Mouse (Mus musculus) thymus, postnatal 4 days (tissue): Measurements from ENCODE around the gene Pnck.

ENCODE experiments used
- DNase-seq: peaks from one replicate; pipeline ENCODE4 v3.0.0; 2021

Gene Pnck

DNA sequence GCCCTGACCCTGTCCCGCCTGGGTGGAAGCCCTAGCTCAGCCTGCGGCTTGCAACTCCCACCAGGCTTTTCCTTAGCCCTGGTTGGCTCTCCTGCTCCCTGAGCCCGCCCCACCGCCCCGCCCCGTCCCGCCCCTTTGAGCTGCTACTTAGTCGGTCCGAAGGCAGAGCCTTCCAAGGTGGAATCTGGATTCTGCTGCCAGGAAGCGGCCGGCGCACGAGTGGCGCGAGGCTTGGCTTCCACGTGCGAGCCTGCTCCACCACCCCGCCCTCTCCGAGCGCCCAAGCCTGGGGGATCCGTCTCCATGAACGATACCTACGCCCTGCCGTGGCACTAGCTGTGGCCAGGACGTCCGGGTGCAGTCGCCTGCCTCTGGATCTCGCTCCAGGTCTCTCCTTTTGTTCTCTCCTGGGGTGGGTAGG is 20.7 kb downstream of the Pnck start, which contains the start of gene Dusp9:
Gene Dusp9 (plus strand): TSS at position 165 of the 421 bp plus-strand sequence.
- peak; percentile 27 for DNase-seq

DNA sequence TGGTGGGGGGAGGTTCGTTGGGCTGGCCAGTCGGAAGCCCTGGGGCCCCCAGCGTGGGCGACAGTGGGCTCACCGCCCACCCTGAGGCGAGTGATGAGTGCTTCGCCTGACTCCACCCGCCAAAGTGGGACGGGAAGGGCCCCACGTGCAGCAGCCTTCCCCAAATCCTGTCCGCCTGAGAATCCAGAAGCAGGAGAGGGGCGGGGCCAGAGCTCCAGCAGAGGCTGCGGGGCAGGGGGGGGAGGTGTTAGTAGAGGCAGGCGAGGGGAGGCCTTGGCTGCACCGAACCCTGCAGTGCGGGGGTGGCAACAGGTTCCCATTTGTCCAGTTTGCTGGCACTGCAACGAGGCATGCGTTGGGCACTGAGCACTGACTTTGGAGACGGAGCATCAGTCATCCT is 22.5 kb downstream of the Pnck start:
- DNase-seq = no peak

DNA sequence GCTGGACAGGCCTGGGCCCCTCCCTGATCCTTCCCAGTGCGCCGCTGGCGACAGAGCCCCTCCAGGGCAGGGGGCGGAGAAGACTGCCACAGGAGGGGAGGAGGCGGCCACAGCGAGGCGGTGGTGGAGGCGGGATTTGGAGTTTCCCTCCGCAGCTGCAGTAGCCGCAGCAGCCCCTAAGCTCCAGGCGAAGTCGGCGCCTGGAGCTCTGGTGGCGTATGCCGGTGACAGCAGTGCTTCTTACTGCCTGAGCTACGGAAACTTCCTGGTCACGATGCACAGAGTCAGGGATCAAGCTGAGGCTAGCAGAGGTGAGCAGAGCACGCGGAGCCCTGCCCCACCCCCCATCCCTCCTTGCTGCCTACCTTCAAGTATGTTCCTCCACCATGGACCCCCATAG is 24.5 kb downstream of the Pnck start:
- peak; percentile 37 for DNase-seq

DNA sequence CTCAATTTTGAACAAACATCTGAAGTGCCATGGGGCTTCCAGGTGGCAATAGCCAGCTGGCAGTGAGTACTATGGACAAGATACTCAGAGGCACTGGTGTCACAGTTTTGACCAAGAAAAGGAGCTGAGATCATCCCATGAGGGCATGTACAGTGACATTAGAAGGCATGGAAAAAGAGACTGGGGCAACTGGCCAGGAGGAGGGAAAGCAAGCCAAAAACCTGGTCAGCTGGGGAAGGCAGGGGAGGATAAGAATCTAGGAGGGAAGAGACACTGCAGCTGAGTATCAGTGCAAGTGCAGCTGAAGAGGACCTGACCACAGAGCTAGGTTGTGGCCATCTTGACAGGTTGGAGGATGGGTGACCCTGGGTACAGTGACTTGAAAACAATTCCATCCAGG is 32.9 kb downstream of the Pnck start:
- DNase-seq = no peak

DNA sequence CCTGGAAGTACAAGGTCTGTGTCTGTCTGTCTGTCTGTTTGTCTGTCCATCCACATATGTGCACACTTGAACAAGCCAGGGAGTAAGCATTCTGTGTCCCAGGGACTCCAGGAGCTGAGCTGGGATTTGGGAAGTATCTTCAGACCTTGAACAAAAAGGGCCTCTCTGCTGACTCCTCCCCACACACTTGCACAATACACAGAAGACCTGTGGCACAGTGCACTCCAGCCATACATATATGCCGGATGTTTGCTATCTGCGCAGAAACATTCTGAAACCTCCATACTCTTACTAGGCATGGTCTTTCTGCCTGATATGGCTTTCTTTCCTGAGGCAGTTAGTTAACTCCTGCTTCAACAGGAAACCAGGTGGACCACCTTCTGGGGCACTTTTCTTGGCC is 40.0 kb downstream of the Pnck start:
- DNase-seq = no peak

DNA sequence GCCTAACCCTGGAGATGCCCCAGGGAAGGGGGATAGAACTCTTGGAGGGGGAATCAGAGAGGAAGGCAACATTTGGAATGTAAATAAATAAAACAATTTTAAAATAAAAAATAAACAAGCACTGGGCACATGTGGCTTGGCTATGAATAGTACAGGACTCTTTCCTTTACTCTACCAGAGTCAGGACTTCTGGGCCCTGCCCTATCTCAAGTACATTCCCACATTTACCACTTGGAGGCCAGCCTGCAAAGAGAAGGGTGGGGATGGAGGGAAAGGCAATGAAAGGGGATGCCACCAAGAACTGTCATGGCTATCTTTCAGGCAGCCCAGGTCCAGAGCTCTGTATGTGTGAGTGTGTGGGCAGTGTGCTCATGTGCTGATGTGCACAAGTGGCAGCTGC is 40.5 kb downstream of the Pnck start:
- DNase-seq = no peak

DNA sequence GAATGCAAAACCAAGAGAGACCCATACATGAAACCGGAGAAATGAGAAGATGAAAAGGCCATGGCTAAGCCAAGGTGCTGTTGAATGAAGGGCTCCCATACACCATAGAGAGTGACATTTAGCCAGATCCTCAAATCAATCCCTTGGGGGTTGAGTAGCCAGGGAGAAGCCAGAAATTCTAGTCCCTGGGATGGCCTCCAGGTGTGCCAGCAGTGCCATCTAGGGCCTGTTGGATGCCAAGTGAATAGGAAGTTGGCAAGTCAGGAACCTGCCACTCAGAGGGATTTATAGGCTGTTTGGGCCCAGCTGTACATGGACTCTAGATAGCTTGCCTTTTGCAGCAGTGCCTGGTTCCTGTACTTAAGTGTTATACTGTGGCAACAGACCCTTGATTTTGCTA is 44.0 kb downstream of the Pnck start:
- DNase-seq = no peak

DNA sequence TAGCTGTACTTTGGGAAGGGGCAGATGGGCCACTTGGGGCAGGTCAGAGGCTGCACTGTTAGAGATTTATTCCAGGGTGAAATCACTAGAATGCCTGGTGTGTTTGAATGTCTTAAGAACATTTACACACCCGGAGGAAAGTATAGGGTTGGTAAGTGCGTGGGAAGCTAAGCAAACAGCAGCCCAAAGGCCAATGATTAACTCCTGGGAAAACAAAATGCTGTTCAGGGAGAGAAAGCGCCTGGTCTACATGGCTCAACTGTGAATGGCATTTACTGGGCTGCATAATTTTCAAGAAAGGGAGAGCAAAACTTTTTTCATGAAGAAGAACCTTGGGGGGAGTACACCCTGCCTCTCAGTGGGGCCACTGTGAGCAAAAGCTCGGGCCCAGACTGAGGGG is 46.3 kb downstream of the Pnck start:
- no peak for DNase-seq
